Mouse (Mus musculus) kidney, postnatal 25 days (tissue): ENCODE data around the gene Psmd5.
"Not testable (repeated sequence)": the region's sequence is repeated elsewhere in the genome, so short reads cannot be mapped to it uniquely, and the experiment has no call there.

Source experiments
- DNase-seq, 2 experiments: peaks; one replicate each; pipeline ENCODE4 v3.0.0; 2021; ENCODE audit warnings: mixed read lengths in 2 of 2

The Psmd5 gene

DNA sequence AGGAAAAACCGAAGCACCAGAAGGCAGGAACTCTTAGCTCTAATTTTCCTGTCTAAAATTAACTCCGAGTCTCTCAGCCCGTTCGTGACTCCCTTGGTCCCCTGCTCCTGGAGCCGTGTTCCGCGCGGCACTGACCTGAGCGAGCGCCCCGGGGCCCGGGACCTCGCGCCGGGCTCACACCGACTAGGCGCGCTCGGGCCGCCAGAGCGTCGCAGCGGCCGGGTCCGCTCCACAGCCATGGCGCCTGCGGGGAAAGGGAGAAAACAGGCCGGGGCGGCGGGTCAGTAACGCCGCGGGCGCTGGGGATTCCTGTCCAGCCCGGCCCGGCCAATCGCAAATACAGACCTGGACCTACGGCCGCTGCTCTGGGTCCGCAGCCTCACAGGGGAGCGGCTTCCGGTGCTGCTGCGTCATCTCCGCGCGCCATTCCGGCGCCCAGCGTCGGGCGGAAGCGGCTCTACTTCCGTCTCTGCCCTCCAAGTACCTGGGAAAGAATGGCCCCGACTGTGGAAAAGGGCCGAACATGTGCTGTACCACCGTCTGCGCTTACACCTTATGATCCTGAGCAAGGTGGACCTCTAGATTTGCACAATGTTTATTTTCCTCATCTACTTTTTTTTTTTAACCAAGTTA, 48.8 kb downstream of the Psmd5 start, which contains the start of gene Fbxw2:
Fbxw2 (minus strand) TSS at position 485 of the 633 bp plus-strand sequence.
- DNase-seq, result peak; percentile 92 to 97

DNA sequence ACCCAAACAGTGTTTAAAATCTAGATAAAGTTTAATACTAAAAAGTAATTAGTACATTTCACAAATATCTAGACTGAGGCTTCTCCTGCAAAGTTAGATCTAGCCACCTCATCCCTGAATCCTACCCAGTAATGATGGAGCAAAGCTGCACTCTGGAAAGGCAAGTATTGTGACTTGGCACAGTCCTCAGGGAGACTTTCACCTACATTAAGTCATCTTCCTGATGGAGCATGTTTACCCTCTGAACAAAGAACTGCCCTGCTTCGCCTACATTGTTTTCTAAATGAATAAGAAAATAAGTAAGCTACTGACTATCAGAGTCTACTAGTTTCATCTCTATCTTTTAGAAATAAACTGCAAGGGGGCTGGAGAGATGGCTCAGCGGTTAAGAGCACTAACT, 56.3 kb downstream of the Psmd5 start:
- DNase-seq, result no peak

DNA sequence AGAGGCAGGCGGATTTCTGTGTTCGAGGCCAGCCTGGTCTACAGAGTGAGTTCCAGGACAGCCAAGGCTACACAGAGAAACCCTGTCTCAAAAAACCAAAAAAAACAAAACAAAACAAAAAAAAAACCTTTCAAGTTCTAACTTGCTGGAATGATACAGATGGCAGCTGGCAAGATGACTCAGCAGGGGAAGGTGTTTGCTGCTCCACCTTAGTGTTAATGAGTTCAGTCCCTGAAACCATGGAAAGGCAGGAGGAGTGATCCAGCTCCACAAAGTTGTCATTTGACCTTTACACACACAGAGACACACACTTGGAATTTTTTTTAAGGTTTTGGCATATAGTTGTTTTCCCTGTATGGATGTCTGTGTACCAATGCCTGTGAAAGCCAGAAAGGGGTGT, 58.9 kb downstream of the Psmd5 start:
- DNase-seq, result not testable (repeated sequence)

DNA sequence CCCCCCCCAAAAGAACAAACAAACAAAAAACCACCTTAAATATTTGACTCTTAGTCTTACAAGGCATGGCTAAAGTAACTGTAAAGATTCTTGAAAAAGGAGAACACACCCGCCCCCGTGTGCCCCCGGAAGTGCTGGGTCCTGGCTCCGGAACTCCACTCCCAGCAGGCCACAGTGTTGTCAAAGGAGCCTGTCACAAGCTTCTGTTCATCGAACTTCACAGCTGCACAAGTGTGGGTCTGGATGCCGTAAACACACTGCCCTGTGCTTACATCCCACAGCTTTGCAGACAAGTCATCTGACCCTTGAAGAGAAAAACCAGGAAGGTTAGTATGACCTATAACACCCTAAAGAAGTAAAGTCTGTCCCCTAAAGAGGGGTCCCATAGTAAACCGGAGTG, 62.1 kb downstream of the Psmd5 start:
- DNase-seq, result no peak

DNA sequence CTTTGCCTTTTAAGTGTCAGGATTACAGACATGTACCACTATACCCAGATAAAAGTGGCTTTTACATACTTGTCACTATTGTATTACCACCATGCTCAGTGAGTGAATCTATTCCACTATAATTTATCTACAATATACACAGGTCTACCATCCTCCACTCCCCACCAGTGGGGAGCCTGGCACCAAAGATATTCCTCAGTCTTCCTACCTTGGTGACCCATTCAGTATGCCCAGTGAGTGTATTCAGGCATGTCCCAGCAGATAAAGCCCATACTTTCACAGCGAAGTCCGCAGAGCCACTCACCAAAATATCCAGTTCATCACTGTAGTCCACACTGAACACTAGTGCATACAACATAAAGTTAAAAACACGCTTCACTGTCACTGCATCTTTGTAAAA, 64.0 kb downstream of the Psmd5 start:
- DNase-seq, result no peak

DNA sequence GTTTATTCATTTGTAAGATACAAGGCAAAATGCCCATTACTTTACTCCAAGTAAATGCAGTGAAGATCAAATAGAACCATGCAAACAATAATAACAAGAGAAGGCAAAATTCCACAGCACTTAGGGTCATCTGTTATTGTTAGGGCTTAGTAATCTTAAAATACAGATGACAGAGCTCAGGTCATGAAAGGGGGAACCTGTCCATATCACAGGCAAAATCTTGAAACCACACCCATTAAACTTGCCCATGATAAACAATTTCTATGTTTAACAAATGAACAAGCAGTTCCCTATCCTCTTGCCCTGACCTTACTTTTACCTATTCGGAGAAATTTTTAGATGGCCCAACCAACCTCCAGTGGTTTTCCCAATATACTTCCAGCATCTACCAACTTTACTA, 65.2 kb downstream of the Psmd5 start:
- DNase-seq, result no peak

DNA sequence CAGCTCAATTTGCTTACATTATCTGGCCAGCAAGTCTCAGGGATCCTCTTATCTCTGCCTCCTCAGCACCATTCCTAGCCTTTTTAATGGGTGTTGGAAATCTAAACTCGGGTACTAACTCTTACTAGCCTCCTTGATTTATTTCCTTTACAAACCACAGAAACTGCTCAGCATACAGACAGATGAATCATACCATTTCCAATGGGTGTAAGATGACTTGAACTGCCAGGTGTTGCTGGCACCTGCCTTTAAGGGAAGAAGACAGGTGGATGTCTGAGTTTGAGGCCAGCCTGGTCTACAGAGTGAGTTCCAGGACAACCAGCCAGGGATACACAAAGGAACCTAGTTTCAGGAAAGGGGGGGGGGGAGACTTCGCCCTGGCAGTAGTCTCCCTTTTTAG, 66.7 kb downstream of the Psmd5 start:
- DNase-seq, result no peak

DNA sequence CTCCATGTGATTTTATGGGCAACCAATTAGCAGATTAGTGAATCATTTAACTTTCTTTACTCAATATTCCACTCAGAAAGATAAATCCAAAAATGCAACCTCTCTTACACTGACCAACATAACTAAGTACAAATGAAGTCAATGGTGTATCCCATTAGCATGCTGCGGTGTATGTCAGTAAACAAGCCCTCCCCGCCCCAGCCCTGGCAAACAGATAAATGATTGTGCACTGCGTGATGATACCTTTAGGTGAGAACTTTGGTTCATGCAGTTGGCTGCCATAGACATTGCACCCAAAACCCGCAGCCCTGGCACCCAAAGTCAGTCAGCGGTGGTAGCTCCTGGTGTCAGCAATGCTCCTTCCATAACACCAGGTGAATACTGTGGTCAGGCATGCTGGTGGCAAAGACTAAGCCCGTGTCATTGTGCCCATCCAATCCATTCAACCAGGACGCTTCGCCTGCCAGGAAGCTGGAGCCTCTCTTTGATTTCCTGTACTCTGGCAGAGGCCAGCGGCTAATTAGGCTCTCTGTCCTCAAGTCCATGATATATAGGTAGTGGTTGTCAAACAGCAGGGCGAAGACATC, 69.3 kb downstream of the Psmd5 start:
- peak in 1 of 2 experiments; percentile 38 for DNase-seq

DNA sequence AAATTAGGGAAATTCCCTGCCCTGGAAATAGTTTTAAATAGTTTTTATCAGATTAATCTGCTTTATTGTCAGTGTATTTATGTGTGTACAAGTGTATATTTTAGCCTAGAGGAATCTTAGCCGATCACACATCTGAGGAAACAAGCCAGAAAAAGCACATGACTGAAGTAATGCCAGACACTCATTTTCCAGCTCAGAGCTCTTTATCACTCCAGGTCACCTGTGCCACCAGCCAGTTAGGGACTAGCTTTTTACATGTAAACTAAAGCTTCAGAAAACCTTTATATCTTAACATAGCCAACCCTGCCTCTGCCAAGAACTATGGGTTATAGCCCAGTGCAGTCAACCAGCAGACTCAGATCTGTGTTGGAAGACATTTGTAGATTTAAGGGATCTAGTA, 70.0 kb downstream of the Psmd5 start:
- peak; percentile 51 to 54 for DNase-seq

DNA sequence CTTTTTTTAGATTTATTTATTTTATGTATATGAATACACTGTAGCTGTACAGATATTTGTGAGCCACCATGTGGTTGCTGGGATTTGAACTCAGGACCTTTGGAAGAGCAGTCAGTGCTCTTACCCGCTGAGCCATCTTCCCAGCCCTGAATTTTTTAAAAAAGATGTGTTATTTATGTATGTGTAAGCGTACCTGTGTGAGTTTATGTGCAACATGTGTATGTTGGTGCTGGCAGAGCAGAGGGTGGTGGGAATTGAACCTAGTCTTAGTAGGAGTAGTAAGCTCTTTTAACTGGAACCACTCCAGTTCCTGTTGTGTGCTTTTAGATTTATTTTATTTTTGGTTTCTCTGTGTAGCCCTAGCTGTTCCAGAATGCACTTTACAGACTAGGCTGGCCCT, 70.6 kb downstream of the Psmd5 start:
- no peak for DNase-seq

DNA sequence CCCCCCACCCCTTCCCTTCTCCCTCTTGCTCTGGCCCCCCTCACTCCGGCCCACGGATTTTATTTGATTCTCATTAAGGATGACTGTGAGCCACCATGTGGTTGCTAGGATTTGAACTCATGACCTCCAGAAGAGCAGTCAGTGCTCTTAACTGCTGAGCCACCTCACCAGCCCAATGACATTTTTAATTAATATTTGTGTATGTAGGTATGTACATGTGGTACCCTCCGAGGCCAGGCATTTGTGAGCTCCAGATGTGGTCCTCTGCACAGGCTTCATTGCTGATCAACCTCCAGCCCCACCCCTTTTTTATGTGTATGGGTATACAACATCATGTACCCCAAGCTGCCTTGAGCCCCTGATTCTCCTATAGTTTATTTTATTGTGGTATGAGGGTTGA, 71.0 kb downstream of the Psmd5 start:
- no peak for DNase-seq

DNA sequence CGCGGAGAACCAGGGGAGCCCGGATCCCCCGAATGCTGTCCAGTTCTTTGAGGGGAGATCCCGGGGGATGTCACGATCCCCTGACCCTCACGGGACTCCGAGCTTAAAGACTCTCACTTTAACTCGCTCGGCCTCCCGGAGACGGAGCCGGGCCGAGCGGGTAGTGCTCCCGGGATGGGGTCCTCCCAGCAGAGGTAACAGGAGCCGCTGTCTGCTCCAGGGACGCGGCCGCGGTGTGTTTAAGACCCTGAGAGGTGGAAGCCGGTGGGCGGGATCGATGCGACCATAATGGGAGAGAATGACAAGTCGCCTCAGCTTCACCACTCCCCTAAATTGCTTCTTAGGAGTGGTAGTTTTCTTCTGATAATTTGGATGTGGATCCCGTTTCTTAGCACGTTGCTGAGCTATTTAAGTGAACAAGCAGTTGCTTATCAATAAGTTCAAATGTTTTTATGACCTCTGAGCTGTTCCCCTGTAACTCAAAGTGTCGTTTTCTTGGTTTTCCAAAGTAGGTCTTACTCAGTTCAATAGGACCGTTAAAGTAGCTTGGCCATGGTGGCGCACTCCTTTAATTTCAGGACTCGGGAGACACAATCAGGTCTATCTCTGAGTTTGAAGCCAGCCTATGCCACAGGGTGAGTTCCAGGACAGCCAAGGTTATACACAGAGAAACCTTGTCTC, 72.1 kb downstream of the Psmd5 start:
- DNase-seq, result peak; percentile 21 to 51

DNA sequence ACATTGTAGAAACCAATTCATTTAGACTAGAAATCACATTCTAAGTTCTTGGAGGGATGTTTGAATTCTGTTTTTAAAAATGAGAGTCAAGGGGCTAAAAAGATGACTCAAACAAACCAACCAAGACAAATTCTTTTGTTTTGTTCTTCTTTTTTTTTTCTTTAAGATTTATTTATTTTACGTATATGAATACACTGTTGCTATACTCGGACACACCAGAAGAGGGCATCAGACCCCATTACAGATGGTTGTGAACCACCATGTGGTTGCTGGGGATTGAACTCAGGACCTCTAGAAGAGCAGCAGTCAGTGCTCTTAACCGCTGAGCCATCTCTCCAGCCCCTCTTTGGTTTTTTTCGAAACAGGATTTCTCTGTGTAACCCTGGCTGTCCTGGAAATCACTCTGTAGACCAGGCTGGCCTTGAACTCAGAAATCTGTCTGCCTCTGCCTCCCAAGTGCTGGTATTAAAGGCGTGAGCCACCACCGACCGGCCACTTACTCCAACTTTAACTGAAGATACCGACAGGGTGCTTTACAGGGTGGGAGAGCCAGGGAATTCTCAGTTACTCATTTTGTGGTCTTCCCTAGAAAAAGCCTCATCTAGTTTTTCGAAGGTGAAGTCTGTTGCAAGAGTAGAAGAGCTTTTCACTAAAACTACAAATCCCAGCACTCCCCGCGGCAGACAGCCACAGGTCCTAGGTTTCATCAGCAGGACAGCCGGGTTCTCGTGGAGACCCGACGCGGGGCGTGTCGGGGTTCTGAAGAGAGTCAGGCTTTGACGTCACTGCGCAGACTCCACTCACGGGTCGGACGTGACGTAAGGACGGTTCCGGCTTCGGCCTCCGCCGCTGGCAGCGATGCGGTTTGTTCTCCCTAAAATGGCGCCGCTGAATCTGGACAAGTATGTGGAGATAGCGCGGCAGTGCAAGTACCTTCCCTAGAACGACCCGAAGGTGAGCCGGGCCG, 73.0 kb downstream of the Psmd5 start:
- peak; percentile 99 for DNase-seq

DNA sequence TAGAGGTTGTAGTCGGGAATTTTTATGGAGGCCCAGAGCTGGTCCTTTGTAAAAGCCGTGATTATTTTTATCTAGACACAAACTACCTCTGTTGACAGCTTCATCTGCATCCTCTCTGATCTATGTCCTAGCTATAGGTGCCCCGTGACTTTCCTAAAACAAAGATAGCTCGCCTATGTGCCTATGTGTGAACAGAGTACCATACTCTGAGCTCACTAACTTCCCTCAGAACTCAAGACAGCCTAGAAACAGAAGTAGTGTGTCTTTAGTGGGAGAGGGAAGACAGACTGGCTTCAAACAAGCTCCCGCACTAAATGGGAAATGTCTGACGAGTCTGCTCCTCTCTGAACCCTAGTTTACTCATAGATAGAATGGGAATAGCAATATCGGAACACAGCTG, 74.4 kb downstream of the Psmd5 start:
- DNase-seq, result no peak
